Mouse (Mus musculus) neural tube, embryonic 12.5 days (tissue): ENCODE data around the gene Gabpb1. TPM values are rescaled to one million over a fixed set of nuclear protein-coding genes. Genes with fewer than 3 reads are reported as not detected.
A peak's percentile ranks its signal among the peaks of the same experiment; 100 is the strongest.

Experiments used
- ATAC-seq: fragments of 200-750 bp; cut with Nextera tagmentation; 2 replicates; pipeline ENCODE4 v1.8.0; 2017; ENCODE audit warnings: low read depth, mild to moderate bottlenecking, moderate TSS enrichment, moderate library complexity; ENCODE audit not compliant: low FRiP score
- H3K27ac ChIP-seq: fragments of 300-500 bp; sonication (generic); 2 replicates; pipeline ENCODE4 v1.5.1; 2016
- H3K27me3 ChIP-seq: fragments of 300-500 bp; sonication (generic); replicated peaks from 2 replicates; pipeline ENCODE4 v1.6.1; 2016; ENCODE audit warnings: mild to moderate bottlenecking
- H3K36me3 ChIP-seq: fragments of 300-500 bp; sonication (generic); 2 replicates; pipeline ENCODE4 v1.6.1; 2016; ENCODE audit warnings: mild to moderate bottlenecking
- H3K4me1 ChIP-seq: fragments of 300-500 bp; sonication (generic); 2 replicates; pipeline ENCODE4 v1.6.1; 2016
- H3K4me2 ChIP-seq: fragments of 300-500 bp; sonication (generic); replicated peaks from 2 replicates; pipeline ENCODE4 v1.6.1; 2016; ENCODE audit warnings: mild to moderate bottlenecking
- H3K4me3 ChIP-seq: fragments of 300-500 bp; sonication (generic); 2 replicates; pipeline ENCODE4 v1.5.1; 2016
- H3K9ac ChIP-seq: fragments of 300-500 bp; sonication (generic); 2 replicates; pipeline ENCODE4 v1.6.1; 2016; ENCODE audit warnings: mild to moderate bottlenecking
- H3K9me3 ChIP-seq: fragments of 300-500 bp; sonication (generic); 2 replicates; pipeline ENCODE4 v1.6.1; 2016; ENCODE audit warnings: mild to moderate bottlenecking
- WGBS: fragments of 180-500 bp; shearing (Covaris S2); methylation state at CpG from one replicate; pipeline ENCODE4 v1.1.7; 2016; 5-methylcytosine and 5-hydroxymethylcytosine counted together
- polyA plus RNA-seq: library from polyadenylated mRNA; unstranded; fragments of >200 nt; fragmentation: Nextera tagmentation; extraction: Ambion mirVana; gene quantifications from 2 replicates; pipeline ENCODE4 v1.2.1, GENCODE M21; 2016

Gabpb1 gene
- 64.6 and 66.3 TPM in 2 replicates for polyA plus RNA-seq

DNA sequence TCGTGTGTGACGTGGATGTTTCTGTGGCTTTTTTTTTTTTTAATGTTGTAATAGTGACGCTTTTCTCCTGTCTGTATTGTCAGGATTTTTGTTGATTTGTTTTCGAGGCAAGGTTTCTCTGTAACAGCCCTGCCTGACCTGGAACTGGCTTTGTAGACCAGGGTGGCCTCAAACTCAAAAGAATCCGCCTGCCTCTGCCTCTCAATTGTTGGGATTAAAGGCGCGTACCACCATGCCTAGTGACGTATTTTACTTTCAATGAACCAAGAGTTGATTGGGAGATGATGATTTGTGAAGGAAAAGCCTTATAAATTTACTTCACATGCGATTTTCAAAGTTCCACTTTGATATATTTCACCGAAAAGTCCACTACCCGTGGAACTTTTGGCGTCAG lies at the start of gene Gabpb1:
Gene Gabpb1, minus strand, starts transcription at position 216 of the 394 bp plus-strand sequence.
- no peak for ATAC-seq
- Histone ChIP-seq H3K4me2 (peak within 1 kb of the TSS; percentile 67), H3K9ac (peak within 1 kb of the TSS; percentile 99), H3K4me3 (peak within 1 kb of the TSS; percentile 99), H3K27me3 (no peaks in the 10 kb centered on the region), H3K27ac (peak within 1 kb of the TSS; percentile 99), H3K9me3 (peaks cover 5% of the 10 kb centered on the region), H3K36me3 (peaks cover 8% of the 10 kb centered on the region; the same call in 1 of the 2 replicates), H3K4me1 (peaks cover 24% of the 10 kb centered on the region)
- WGBS: 23% methylated on average over 12 of the region's 12 CpGs

DNA sequence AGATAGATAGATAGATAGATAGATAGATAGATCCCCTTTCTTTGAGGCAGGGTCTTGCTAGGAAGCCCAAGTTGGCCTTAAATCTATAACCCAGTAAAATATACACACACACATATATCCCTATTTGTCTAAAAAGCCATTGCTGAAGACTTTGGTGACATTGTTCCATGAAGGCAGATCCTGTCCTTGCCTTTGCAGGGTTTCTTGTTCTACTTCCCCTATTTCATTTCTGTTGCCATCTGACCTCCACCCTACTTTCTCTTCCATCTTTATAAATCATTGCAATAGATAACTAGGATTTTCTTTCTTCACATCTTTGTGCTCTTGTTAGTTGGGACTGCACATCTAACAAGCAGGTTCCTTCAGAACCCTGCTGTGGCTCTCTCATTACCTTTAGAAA lies 36.8 kb upstream of the Gabpb1 start:
- no peaks in the 10 kb centered on the region for H3K9me3 ChIP-seq
- no peak overlapping the region for H3K27ac ChIP-seq
- no peak for ATAC-seq
- no peak overlapping the region for H3K4me3 ChIP-seq
- H3K27me3 ChIP-seq: no peaks in the 10 kb centered on the region
- H3K4me1 ChIP-seq: peaks cover 7% of the 10 kb centered on the region
- H3K9ac ChIP-seq: no peak overlapping the region
- H3K4me2 ChIP-seq: no peak overlapping the region
- H3K36me3 ChIP-seq: no peaks in the 10 kb centered on the region; the same call in 1 of the 2 replicates

GRCm38 (mm10) chr2:126712526-126712925 lies 36.4 kb upstream of the Gabpb1 start:
- Histone ChIP-seq H3K27me3 (no peaks in the 10 kb centered on the region), H3K9me3 (no peaks in the 10 kb centered on the region), H3K4me3 (no peak overlapping the region), H3K4me2 (no peak overlapping the region), H3K9ac (no peak overlapping the region), H3K36me3 (no peaks in the 10 kb centered on the region; the same call in 1 of the 2 replicates), H3K27ac (no peak overlapping the region), H3K4me1 (peaks cover 9% of the 10 kb centered on the region)
- WGBS: 96% methylated on average over 5 of the region's 5 CpGs
- ATAC-seq: no peak

- Histone ChIP-seq H3K4me2 (peak overlapping the region; percentile 63), H3K36me3 (no peaks in the 10 kb centered on the region; the same call in 1 of the 2 replicates), H3K4me1 (peaks cover 9% of the 10 kb centered on the region), H3K4me3 (no peak overlapping the region), H3K9me3 (no peaks in the 10 kb centered on the region), H3K9ac (no peak overlapping the region), H3K27me3 (no peaks in the 10 kb centered on the region), H3K27ac (no peak overlapping the region)
- WGBS: 88% methylated on average over 4 of the region's 4 CpGs
- no peak for ATAC-seq
Measured at GRCm38 (mm10) chr2:126708361-126708760, 32.2 kb upstream of the Gabpb1 start.

GRCm38 (mm10) chr2:126707438-126707779 lies 31.3 kb upstream of the Gabpb1 start:
- peak; percentile 86 for ATAC-seq
- Histone ChIP-seq H3K4me3 (peak overlapping the region; percentile 73), H3K36me3 (no peaks in the 10 kb centered on the region; the same call in 1 of the 2 replicates), H3K9ac (peak overlapping the region; percentile 80), H3K27ac (peak overlapping the region; percentile 67), H3K4me1 (peaks cover 9% of the 10 kb centered on the region), H3K9me3 (no peaks in the 10 kb centered on the region), H3K4me2 (peak overlapping the region; percentile 63), H3K27me3 (no peaks in the 10 kb centered on the region)
- WGBS: under 1% methylated on average over 23 of the region's 23 CpGs

- H3K27me3 ChIP-seq: 0 out of 2 replicates have a peak, but pooled peaks cover 2% of the 10 kb centered on the region
- H3K4me1 ChIP-seq: peaks cover 9% of the 10 kb centered on the region
- no peaks in the 10 kb centered on the region; the same call in 1 of the 2 replicates for H3K36me3 ChIP-seq
- peak within 1 kb of the TSS; percentile 80 for H3K9ac ChIP-seq
- H3K9me3 ChIP-seq: no peaks in the 10 kb centered on the region
- peak within 1 kb of the TSS; percentile 73 for H3K4me3 ChIP-seq
- H3K4me2 ChIP-seq: peak within 1 kb of the TSS; percentile 63
- peak; percentile 100 for ATAC-seq
- H3K27ac ChIP-seq: peak within 1 kb of the TSS; percentile 67
- 3% methylated on average over 47 of the region's 47 CpGs for WGBS
Measured at GRCm38 (mm10) chr2:126706759-126707437, 30.8 kb upstream of the Gabpb1 start, which contains the start of gene Usp8. Usp8 (plus strand) TSS chr2:126707328.

GRCm38 (mm10) chr2:126695285-126695684 lies 19.1 kb upstream of the Gabpb1 start:
- 84% methylated on average over 6 of the region's 6 CpGs for WGBS
- H3K36me3 ChIP-seq: no peaks in the 10 kb centered on the region
- H3K27me3 ChIP-seq: no peaks in the 10 kb centered on the region
- no peak overlapping the region for H3K4me2 ChIP-seq
- no peak for ATAC-seq
- no peaks in the 10 kb centered on the region for H3K4me1 ChIP-seq
- H3K9me3 ChIP-seq: no peaks in the 10 kb centered on the region
- H3K9ac ChIP-seq: no peak overlapping the region
- H3K4me3 ChIP-seq: no peak overlapping the region
- H3K27ac ChIP-seq: no peak overlapping the region

DNA sequence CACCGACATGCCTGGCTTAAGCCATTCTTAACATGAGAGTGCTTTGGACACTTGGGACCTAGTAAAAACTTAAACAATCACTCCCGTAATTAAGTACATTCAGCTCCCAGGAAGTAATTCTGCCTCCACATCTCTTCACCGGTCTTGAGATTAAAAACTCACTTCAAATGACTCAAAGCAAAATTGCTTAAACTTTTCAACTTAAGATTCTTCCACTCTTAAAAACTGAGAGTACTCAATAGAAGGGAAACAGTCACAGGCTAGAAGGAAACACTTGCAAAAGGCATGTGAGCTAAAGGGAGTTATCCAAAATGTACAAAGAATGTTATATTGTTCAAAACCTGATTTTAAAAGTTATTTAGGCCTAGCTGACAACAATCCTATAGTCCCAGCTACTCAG lies 15.2 kb upstream of the Gabpb1 start:
- Histone ChIP-seq H3K4me3 (no peak overlapping the region), H3K9ac (no peak overlapping the region), H3K4me2 (no peak overlapping the region), H3K27ac (no peak overlapping the region), H3K4me1 (no peaks in the 10 kb centered on the region), H3K27me3 (no peaks in the 10 kb centered on the region), H3K36me3 (no peaks in the 10 kb centered on the region), H3K9me3 (no peaks in the 10 kb centered on the region)
- no peak for ATAC-seq
- WGBS: 83% methylated on average over 3 of the region's 3 CpGs

DNA sequence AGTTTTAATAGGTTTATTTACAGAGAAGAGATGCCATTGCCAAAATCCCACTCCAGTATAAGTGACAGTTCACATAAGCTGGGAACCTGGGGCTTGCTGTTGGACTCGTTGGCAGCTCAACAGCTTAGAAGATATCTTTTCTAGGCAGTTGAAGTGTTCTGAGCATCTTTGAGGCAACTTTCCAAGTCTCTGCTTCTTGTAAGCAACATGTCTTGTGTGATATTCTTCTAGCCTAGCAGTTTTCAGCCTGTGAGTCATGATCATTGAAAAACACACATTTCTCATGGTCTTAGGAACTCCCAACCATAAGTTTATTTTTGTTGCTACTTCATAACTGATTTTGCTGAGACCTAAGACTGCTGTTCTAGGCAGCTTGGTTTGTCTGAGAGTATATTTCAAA lies 6.8 kb upstream of the Gabpb1 start:
- Histone ChIP-seq H3K27me3 (no peaks in the 10 kb centered on the region), H3K9ac (no peak overlapping the region), H3K27ac (no peak overlapping the region), H3K4me3 (no peak overlapping the region), H3K4me1 (no peaks in the 10 kb centered on the region), H3K36me3 (peaks cover 17% of the 10 kb centered on the region), H3K4me2 (no peak overlapping the region), H3K9me3 (peaks cover 5% of the 10 kb centered on the region)
- ATAC-seq: no peak
- WGBS: 90% methylated on average over 1 of the region's 1 CpGs

GRCm38 (mm10) chr2:126682333-126682732 lies 6.2 kb upstream of the Gabpb1 start:
- no peaks in the 10 kb centered on the region; the same call in 1 of the 2 replicates for H3K4me1 ChIP-seq
- no peak overlapping the region for H3K27ac ChIP-seq
- H3K9me3 ChIP-seq: peaks cover 5% of the 10 kb centered on the region
- no peaks in the 10 kb centered on the region for H3K27me3 ChIP-seq
- WGBS: 88% methylated on average over 2 of the region's 2 CpGs
- no peak overlapping the region for H3K4me3 ChIP-seq
- no peak for ATAC-seq
- H3K4me2 ChIP-seq: no peak overlapping the region
- H3K36me3 ChIP-seq: peaks cover 17% of the 10 kb centered on the region
- H3K9ac ChIP-seq: no peak overlapping the region

GRCm38 (mm10) chr2:126677366-126677765 lies 1.2 kb upstream of the Gabpb1 start:
- Histone ChIP-seq H3K27ac (no peak overlapping the region), H3K4me3 (no peak overlapping the region), H3K4me1 (peaks cover 22% of the 10 kb centered on the region), H3K4me2 (no peak overlapping the region), H3K36me3 (peaks cover 10% of the 10 kb centered on the region; the same call in 1 of the 2 replicates), H3K27me3 (no peaks in the 10 kb centered on the region), H3K9me3 (peaks cover 5% of the 10 kb centered on the region), H3K9ac (no peak overlapping the region)
- WGBS: 100% methylated on average over 1 of the region's 1 CpGs
- ATAC-seq: no peak

DNA sequence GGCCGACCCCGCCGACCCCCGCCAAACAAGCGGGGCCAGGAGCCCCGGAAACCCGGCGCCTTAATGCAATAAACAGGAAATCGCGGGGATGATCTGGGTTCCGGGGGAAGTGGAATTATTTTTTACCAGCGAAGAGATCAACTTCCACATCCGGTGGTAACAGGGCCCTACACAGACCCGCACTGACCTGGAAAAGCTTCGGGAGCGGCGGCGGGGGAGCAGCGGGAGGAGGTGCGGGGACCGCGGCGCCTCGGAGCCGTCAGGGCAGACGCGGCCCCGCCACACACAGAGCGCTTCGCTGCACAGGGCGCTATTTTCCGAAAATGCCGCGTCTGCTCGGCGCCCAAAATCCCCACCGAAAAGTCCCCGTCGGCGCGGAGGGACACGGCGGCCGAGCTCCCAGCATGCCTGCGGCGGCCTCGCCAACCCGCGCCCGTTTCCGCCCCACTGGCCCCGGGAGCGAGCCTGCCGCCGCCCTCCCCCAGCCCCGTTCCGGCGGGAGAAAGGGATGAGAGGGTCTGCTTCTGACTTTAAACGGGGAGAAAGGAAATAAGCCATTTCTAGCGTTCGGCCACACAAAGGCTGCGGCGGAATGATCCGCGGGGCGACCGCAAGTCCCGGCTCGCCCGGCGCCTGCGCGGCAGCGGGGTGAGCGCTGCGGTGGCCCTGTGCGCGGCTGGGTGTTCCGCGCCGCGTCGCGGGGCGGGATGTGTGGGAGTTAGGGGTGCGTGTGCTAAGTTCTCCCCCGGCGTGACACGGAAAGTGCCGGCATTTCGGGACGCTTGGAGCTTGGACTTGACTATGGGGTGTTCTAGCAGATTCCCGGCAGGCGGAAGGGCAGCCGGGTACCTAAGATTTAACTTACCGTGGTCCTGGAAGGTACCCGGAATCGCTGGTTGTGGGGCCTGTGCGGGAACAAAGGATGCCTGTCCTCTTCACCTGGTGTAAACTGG lies 692 bp downstream of the Gabpb1 start:
- H3K27me3 ChIP-seq: no peaks in the 10 kb centered on the region
- H3K4me2 ChIP-seq: peak overlapping the region; percentile 67
- peak overlapping the region; percentile 99 for H3K9ac ChIP-seq
- peak overlapping the region; percentile 99 for H3K4me3 ChIP-seq
- peak overlapping the region; percentile 99 for H3K27ac ChIP-seq
- peaks cover 6% of the 10 kb centered on the region; the same call in 1 of the 2 replicates for H3K36me3 ChIP-seq
- peak; percentile 95 for ATAC-seq
- H3K4me1 ChIP-seq: peaks cover 24% of the 10 kb centered on the region
- WGBS: under 1% methylated on average over 99 of the region's 99 CpGs
- peaks cover 2% of the 10 kb centered on the region for H3K9me3 ChIP-seq
